Comparison of ENCODE assay signal across 14 mouse cellular contexts in the genomic region with DNA sequence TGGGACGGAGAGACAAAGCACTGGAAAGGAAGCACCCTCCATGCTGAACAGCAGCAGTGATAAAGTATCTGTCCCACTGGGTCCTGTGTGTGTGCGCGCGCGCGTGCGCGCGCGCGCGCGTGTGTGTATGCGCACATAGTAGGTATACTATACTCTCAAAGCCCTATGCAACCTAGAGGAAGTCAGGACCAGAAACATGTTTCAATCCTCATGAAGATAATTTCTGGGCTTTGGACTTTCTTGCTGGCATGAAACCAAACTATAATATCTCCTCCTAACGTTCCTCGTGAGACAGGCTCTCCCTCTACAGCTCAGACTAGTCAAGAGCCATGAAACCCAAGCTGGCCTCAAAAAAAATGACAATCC. TPM values are rescaled to one million over a fixed set of nuclear protein-coding genes. Genes with fewer than 3 reads are reported as not detected.
DNase-seq lines count a peak whose midpoint lies in the region; ATAC-seq and TF ChIP-seq lines count a peak whose summit lies in the region.
"Had no signal": no experiment of that assay in that cellular context is flagged by ENCODE, and none has a peak within 500 bp of the region (broad histone marks: within the 10 kb centered on the region; RNA-seq: fewer than 3 reads in every experiment).

No protein-coding gene starts in this region.

- no peak overlapping the region for H3K4me2 ChIP-seq in heart, embryonic 12.5 days
- no peak overlapping the region for H3K4me2 ChIP-seq in lung, embryonic 15.5 days
- H3K4me2 ChIP-seq in limb, embryonic 11.5 days (ENCODE audit: low read depth, severe bottlenecking) = no peak overlapping the region

- no peak for ATAC-seq in heart, embryonic 12.5 days (ENCODE audit: insufficient number of reproducible peaks, low FRiP score)
- no peak for ATAC-seq in lung, embryonic 15.5 days (ENCODE audit: borderline replicate concordance, extremely low read depth, low FRiP score, low TSS enrichment)
- ATAC-seq in limb, embryonic 11.5 days (ENCODE audit: insufficient number of reproducible peaks, low FRiP score, low TSS enrichment, low read depth) = no peak

- H3K9ac ChIP-seq in heart, embryonic 12.5 days = peak overlapping the region; percentile 85; the same call in 1 of the 2 replicates
- H3K9ac ChIP-seq in lung, embryonic 15.5 days = no peak overlapping the region
- peak overlapping the region; percentile 42; the same call in 1 of the 2 replicates for H3K9ac ChIP-seq in ES-E14 (ENCODE audit: insufficient read depth, low read depth, low read length, poor library complexity, severe bottlenecking)
- H3K9ac ChIP-seq in limb, embryonic 11.5 days (ENCODE audit: low read length) = peak overlapping the region; percentile 34

- no peak for DNase-seq in heart, adult 9 months (ENCODE audit: low spot score in 2 of 2)
- no peak for DNase-seq in lung, postnatal 4 days
- DNase-seq in ES-E14 (ENCODE audit: low read depth, low spot score) = no peak
- DNase-seq in limb, embryonic 11.5 days (ENCODE audit: low spot score) = no peak
- no peak for DNase-seq in cerebellum, adult 11-12 months
- DNase-seq: heart, postnatal 4 days; kidney, adult 8-10 months; spleen, adult 18-20 months had no signal

- H3K36me3 ChIP-seq in heart, embryonic 12.5 days = peaks cover 17% of the 10 kb centered on the region
- H3K36me3 ChIP-seq in lung, embryonic 15.5 days = peaks cover 24% of the 10 kb centered on the region
- H3K36me3 ChIP-seq in ES-E14 (ENCODE audit: control insufficient read depth, insufficient read depth, low read length, poor library complexity, severe bottlenecking) = peaks cover 29% of the 10 kb centered on the region
- peaks cover 10% of the 10 kb centered on the region for H3K36me3 ChIP-seq in limb, embryonic 11.5 days (ENCODE audit: control insufficient read depth, insufficient read depth, low read length)

- H3K9me3 ChIP-seq in heart, embryonic 12.5 days (replicated peaks) = no peaks in the 10 kb centered on the region
- H3K9me3 ChIP-seq in lung, embryonic 15.5 days = no peaks in the 10 kb centered on the region
- no peaks in the 10 kb centered on the region for H3K9me3 ChIP-seq in ES-E14 (ENCODE audit: control insufficient read depth, insufficient read depth, low read depth, low read length)
- H3K9me3 ChIP-seq in limb, embryonic 11.5 days (ENCODE audit: control insufficient read depth, low read length) = no peaks in the 10 kb centered on the region
- H3K9me3 ChIP-seq: liver, embryonic 15.5 days had no signal

- peak overlapping the region; percentile 100; the same call in 1 of the 2 replicates for H3K27ac ChIP-seq in heart, embryonic 12.5 days (ENCODE audit: poor library complexity, severe bottlenecking)
- peak overlapping the region; percentile 99; the same call in 1 of the 2 replicates for H3K27ac ChIP-seq in lung, embryonic 15.5 days
- H3K27ac ChIP-seq in ES-E14 (ENCODE audit: insufficient read depth, low read depth, low read length, poor library complexity, severe bottlenecking) = peak overlapping the region; percentile 28; the same call in 1 of the 2 replicates
- no peak overlapping the region for H3K27ac ChIP-seq in limb, embryonic 11.5 days (replicated peaks; ENCODE audit: low read depth, low read length)
- H3K27ac ChIP-seq: liver, embryonic 15.5 days had no signal

- no peak overlapping the region for H3K4me3 ChIP-seq in heart, embryonic 12.5 days
- no peak overlapping the region for H3K4me3 ChIP-seq in lung, embryonic 15.5 days
- no peak overlapping the region for H3K4me3 ChIP-seq in ES-E14 (ENCODE audit: insufficient read depth in 1 of 2, low read depth in 1 of 2, low read length in 2 of 2, poor library complexity in 1 of 2, severe bottlenecking in 1 of 2)
- H3K4me3 ChIP-seq in limb, embryonic 11.5 days (ENCODE audit: low read depth, low read length) = no peak overlapping the region

- in situ Hi-C loops in ES-E14 (cut with MboI; ENCODE audit: low sequenced_read_pairs in 2 of 2, unreplicated experiment in 2 of 2) = no loop called here

- peaks cover 34% of the 10 kb centered on the region for H3K4me1 ChIP-seq in heart, embryonic 12.5 days (replicated peaks)
- peaks cover 30% of the 10 kb centered on the region for H3K4me1 ChIP-seq in lung, embryonic 15.5 days
- peaks cover 0 to 13% of the 10 kb centered on the region in 2 experiments; a peak in 1 of 4 replicates for H3K4me1 ChIP-seq in ES-E14 (ENCODE audit: control insufficient read depth in 2 of 2, insufficient read depth in 2 of 2, low read length in 2 of 2, poor library complexity in 1 of 2)
- peaks cover 25% of the 10 kb centered on the region for H3K4me1 ChIP-seq in limb, embryonic 11.5 days (ENCODE audit: control insufficient read depth, insufficient read depth, low read length)

- 92% methylated on average over 16 of the region's 16 CpGs for WGBS in heart, embryonic 12.5 days
- 89% methylated on average over 16 of the region's 16 CpGs for WGBS in lung, embryonic 15.5 days
- 86% methylated on average over 16 of the region's 16 CpGs for WGBS in limb, embryonic 11.5 days

- H3K27me3 ChIP-seq in heart, embryonic 12.5 days (replicated peaks) = no peaks in the 10 kb centered on the region
- H3K27me3 ChIP-seq in lung, embryonic 15.5 days = no peaks in the 10 kb centered on the region
- no peaks in the 10 kb centered on the region for H3K27me3 ChIP-seq in limb, embryonic 11.5 days (ENCODE audit: control insufficient read depth, insufficient read depth, low read length)
- H3K27me3 ChIP-seq: liver, embryonic 15.5 days had no signal

TF ChIP-seq in ES-E14, 5 proteins besides CTCF, POLR2A, EP300 and RAD21:
- TF ChIP-seq CHD2 (IDR thresholded peaks at IDR 0.05; ENCODE audit: low read depth, low read length) = no peak
- TF ChIP-seq ZC3H11A (IDR thresholded peaks at IDR 0.05; ENCODE audit: borderline replicate concordance, low read depth, low read length) = no peak
- TF ChIP-seq MAFK (IDR thresholded peaks at IDR 0.05; ENCODE audit: insufficient read depth, low read depth, low read length) = no peak
- no peak for TF ChIP-seq HCFC1 (IDR thresholded peaks at IDR 0.05; ENCODE audit: borderline replicate concordance, insufficient read depth, low read length)
- TF ChIP-seq ZNF384 (IDR thresholded peaks at IDR 0.05; ENCODE audit: low read depth, low read length) = no peak

RNA-seq across cellular contexts. Expression of a gene that starts 3.6 kb away (rescaled TPM):
- 0.17 and 0.45 TPM in 2 replicates for polyA plus RNA-seq in heart, embryonic 12.5 days (2016; fragmentation: Nextera tagmentation; extraction: Ambion mirVana)
- polyA plus RNA-seq in lung, embryonic 15.5 days (2015; fragmentation: Nextera tagmentation; extraction: Ambion mirVana) = 0.10 and 0.19 TPM in 2 replicates
- total RNA-seq in ES-E14 (2012; rRNA removed) = 1.9 and 2.5 TPM in 2 replicates
- polyA plus RNA-seq in limb, embryonic 11.5 days (2014; fragmentation: Nextera tagmentation; extraction: Ambion mirVana) = not detected in 2 replicates
- polyA plus RNA-seq: liver, embryonic 15.5 days had no signal

RNA-seq across cellular contexts. Expression of a gene that starts 8.7 kb away (rescaled TPM):
- 181 and 192 TPM in 2 replicates for polyA plus RNA-seq in heart, embryonic 12.5 days (2016; fragmentation: Nextera tagmentation; extraction: Ambion mirVana)
- polyA plus RNA-seq in lung, embryonic 15.5 days (2015; fragmentation: Nextera tagmentation; extraction: Ambion mirVana) = 260 and 262 TPM in 2 replicates
- 260 and 291 TPM in 2 replicates for total RNA-seq in ES-E14 (2012; rRNA removed)
- polyA plus RNA-seq in limb, embryonic 11.5 days (2014; fragmentation: Nextera tagmentation; extraction: Ambion mirVana) = 400 and 426 TPM in 2 replicates

RNA-seq across cellular contexts. Expression of a gene that starts 19.8 kb away (rescaled TPM):
- 0.27 and 0.33 TPM in 2 replicates for polyA plus RNA-seq in heart, embryonic 12.5 days (2016; fragmentation: Nextera tagmentation; extraction: Ambion mirVana)
- 0.26 and 0.51 TPM in 2 replicates for polyA plus RNA-seq in lung, embryonic 15.5 days (2015; fragmentation: Nextera tagmentation; extraction: Ambion mirVana)
- total RNA-seq in ES-E14 (2012; rRNA removed) = 0.89 and 1.7 TPM in 2 replicates
- 0.45 and 0.67 TPM in 2 replicates for polyA plus RNA-seq in limb, embryonic 11.5 days (2014; fragmentation: Nextera tagmentation; extraction: Ambion mirVana)

RNA-seq across cellular contexts. Expression of a gene that starts 24.3 kb away (rescaled TPM):
- 74.8 and 78.7 TPM in 2 replicates for polyA plus RNA-seq in heart, embryonic 12.5 days (2016; fragmentation: Nextera tagmentation; extraction: Ambion mirVana)
- 90.3 and 96.2 TPM in 2 replicates for polyA plus RNA-seq in lung, embryonic 15.5 days (2015; fragmentation: Nextera tagmentation; extraction: Ambion mirVana)
- 19.4 and 20.8 TPM in 2 replicates for total RNA-seq in ES-E14 (2012; rRNA removed)
- polyA plus RNA-seq in limb, embryonic 11.5 days (2014; fragmentation: Nextera tagmentation; extraction: Ambion mirVana) = 97.8 and 112 TPM in 2 replicates

RNA-seq across cellular contexts. Expression of a gene that starts 30.4 kb away (rescaled TPM):
- not detected in 2 replicates for polyA plus RNA-seq in heart, embryonic 12.5 days (2016; fragmentation: Nextera tagmentation; extraction: Ambion mirVana)
- polyA plus RNA-seq in lung, embryonic 15.5 days (2015; fragmentation: Nextera tagmentation; extraction: Ambion mirVana) = not detected in 2 replicates
- total RNA-seq in ES-E14 (2012; rRNA removed) = not detected in 2 replicates
- polyA plus RNA-seq in limb, embryonic 11.5 days (2014; fragmentation: Nextera tagmentation; extraction: Ambion mirVana) = not detected in 2 replicates
- total RNA-seq: adrenal gland, postnatal 4 days; heart, postnatal 4 days; layer of hippocampus, postnatal 25 days had no signal
- polyA plus RNA-seq: embryonic facial prominence, embryonic 14.5 days; liver, embryonic 15.5 days had no signal
